Comparison of ENCODE assay signal across 9 mouse cellular contexts in genomic region chr11:83066640-83067531, GRCm38 (mm10). TPM values are rescaled to one million over a fixed set of nuclear protein-coding genes. Genes with fewer than 3 reads are reported as not detected.
DNase-seq lines count a peak whose midpoint lies in the region; ATAC-seq lines count a peak whose summit lies in the region.
"Had no signal": no experiment of that assay in that cellular context is flagged by ENCODE, and none has a peak within 500 bp of the region (broad histone marks: within the 10 kb centered on the region; RNA-seq: fewer than 3 reads in every experiment).

No protein-coding gene starts in this region.

- ATAC-seq in heart, embryonic 13.5 days (ENCODE audit: extremely low read depth, insufficient number of reproducible peaks, low FRiP score, low TSS enrichment): no peak
- ATAC-seq in megakaryocyte progenitor cell, adult 5-6 weeks (replicated peaks; ENCODE audit: poor library complexity): peak; percentile 75
- no peak for ATAC-seq in forebrain, embryonic 13.5 days

- H3K4me3 ChIP-seq in heart, embryonic 13.5 days: peak overlapping the region; percentile 33
- no peak overlapping the region for H3K4me3 ChIP-seq in forebrain, embryonic 13.5 days
- H3K4me3 ChIP-seq: limb, embryonic 12.5 days had no signal

- peak overlapping the region; percentile 50 for H3K27ac ChIP-seq in heart, embryonic 13.5 days (replicated peaks)
- no peak overlapping the region for H3K27ac ChIP-seq in forebrain, embryonic 13.5 days
- H3K27ac ChIP-seq: limb, embryonic 12.5 days had no signal

- H3K36me3 ChIP-seq in heart, embryonic 13.5 days: 0 out of 2 replicates have a peak, but pooled peaks cover 8% of the 10 kb centered on the region
- H3K36me3 ChIP-seq in forebrain, embryonic 13.5 days (ENCODE audit: poor library complexity, severe bottlenecking): no peaks in the 10 kb centered on the region
- H3K36me3 ChIP-seq: limb, embryonic 12.5 days had no signal

- H3K4me1 ChIP-seq in heart, embryonic 13.5 days: peaks cover 28% of the 10 kb centered on the region
- H3K4me1 ChIP-seq in forebrain, embryonic 13.5 days: peaks cover 8% of the 10 kb centered on the region; the same call in 1 of the 2 replicates
- H3K4me1 ChIP-seq: limb, embryonic 12.5 days had no signal

- peak overlapping the region; percentile 60 for H3K9ac ChIP-seq in heart, embryonic 13.5 days
- H3K9ac ChIP-seq in forebrain, embryonic 13.5 days: no peak overlapping the region
- H3K9ac ChIP-seq: limb, embryonic 12.5 days had no signal

- WGBS in heart, embryonic 13.5 days: 49% methylated on average over 11 of the region's 11 CpGs
- WGBS in forebrain, embryonic 13.5 days: 36% methylated on average over 11 of the region's 11 CpGs

- no peaks in the 10 kb centered on the region for H3K9me3 ChIP-seq in heart, embryonic 13.5 days
- no peaks in the 10 kb centered on the region for H3K9me3 ChIP-seq in forebrain, embryonic 13.5 days (replicated peaks)
- H3K9me3 ChIP-seq: limb, embryonic 12.5 days had no signal

- H3K4me2 ChIP-seq in heart, embryonic 13.5 days: peak overlapping the region; percentile 52
- no peak overlapping the region for H3K4me2 ChIP-seq in forebrain, embryonic 13.5 days
- H3K4me2 ChIP-seq: limb, embryonic 12.5 days had no signal

- H3K27me3 ChIP-seq in heart, embryonic 13.5 days (replicated peaks): 0 out of 2 replicates have a peak, but pooled peaks cover 3% of the 10 kb centered on the region
- no peaks in the 10 kb centered on the region for H3K27me3 ChIP-seq in forebrain, embryonic 13.5 days

- DNase-seq in layer of hippocampus, adult 9-11 months: peak; percentile 45
- no peak for DNase-seq in layer of hippocampus, postnatal 25 days (ENCODE audit: extremely low spot score in 1 of 2, low spot score in 1 of 2)
- DNase-seq in adrenal gland, postnatal 10 days: peak; percentile 32
- DNase-seq in neural tube, embryonic 10.5 days (ENCODE audit: extremely low spot score, low spot score): no peak
- no peak for DNase-seq in left cerebral cortex, adult 8-10 months (ENCODE audit: low spot score in 2 of 2)

RNA-seq across cellular contexts. Expression of gene Slfn2, which starts 2.0 kb away (rescaled TPM):
- under 1 TPM; 0.59 to 0.69 TPM for total RNA-seq in layer of hippocampus, postnatal 25 days (2021)
- 1 to 10 TPM; 6.6 to 8.3 TPM for total RNA-seq in adrenal gland, postnatal 10 days (2021)
- polyA plus RNA-seq in heart, embryonic 13.5 days (2015; fragmentation: Nextera tagmentation; extraction: Ambion mirVana): 3.6 and 4.0 TPM in 2 replicates
- 13.3 and 20.8 TPM in 2 replicates for total RNA-seq in megakaryocyte progenitor cell, adult 5-6 weeks (2015)
- 38.8 and 50.9 TPM in 2 replicates for total RNA-seq in megakaryocyte progenitor cell, adult 5-6 weeks (2017)
- 0.28 and 0.61 TPM in 2 replicates for polyA plus RNA-seq in forebrain, embryonic 13.5 days (2015; fragmentation: Nextera tagmentation; extraction: Ambion mirVana)
- total RNA-seq in left cerebral cortex, adult 8-10 months (2022): 1 to 10 TPM; 1.1 to 1.7 (median 1.3) TPM

RNA-seq across cellular contexts. Expression of gene Slfn8, which starts 46.3 kb away (rescaled TPM):
- total RNA-seq in layer of hippocampus, postnatal 25 days (2021): under 1 TPM; 0.20 to 0.40 TPM
- under 1 TPM; 0.66 to 0.91 TPM for total RNA-seq in adrenal gland, postnatal 10 days (2021)
- 0.31 and 0.32 TPM in 2 replicates for polyA plus RNA-seq in heart, embryonic 13.5 days (2015; fragmentation: Nextera tagmentation; extraction: Ambion mirVana)
- total RNA-seq in megakaryocyte progenitor cell, adult 5-6 weeks (2015): 8.6 and 10.9 TPM in 2 replicates
- 7.7 and 13.3 TPM in 2 replicates for total RNA-seq in megakaryocyte progenitor cell, adult 5-6 weeks (2017)
- polyA plus RNA-seq in forebrain, embryonic 13.5 days (2015; fragmentation: Nextera tagmentation; extraction: Ambion mirVana): 0.09 and 0.17 TPM in 2 replicates
- total RNA-seq in left cerebral cortex, adult 8-10 months (2022): 1 to 10 TPM in 2 of 4 experiments, under 1 TPM in 2; 0.74 to 2.0 (median 1.1) TPM

RNA-seq across cellular contexts. Expression of gene Slfn1, which starts 49.8 kb away (rescaled TPM):
- not detected for total RNA-seq in layer of hippocampus, postnatal 25 days (2021)
- 1 to 10 TPM in 1 of 2 experiments, under 1 TPM in 1; 0.97 to 1.7 TPM for total RNA-seq in adrenal gland, postnatal 10 days (2021)
- polyA plus RNA-seq in heart, embryonic 13.5 days (2015; fragmentation: Nextera tagmentation; extraction: Ambion mirVana): 0.10 and 0.17 TPM in 2 replicates
- 2.7 and 3.3 TPM in 2 replicates for total RNA-seq in megakaryocyte progenitor cell, adult 5-6 weeks (2015)
- total RNA-seq in megakaryocyte progenitor cell, adult 5-6 weeks (2017): 5.4 and 5.8 TPM in 2 replicates
- not detected in 2 replicates for polyA plus RNA-seq in forebrain, embryonic 13.5 days (2015; fragmentation: Nextera tagmentation; extraction: Ambion mirVana)
- not detected for total RNA-seq in left cerebral cortex, adult 8-10 months (2022)
- polyA plus RNA-seq: limb, embryonic 12.5 days had no signal

Comparison
In these comparisons a context has a peak if more than half of its experiments do, and no peak if none do; other contexts are left out.
1. DNase-seq: peak in layer of hippocampus, adult 9-11 months (single experiment) and adrenal gland, postnatal 10 days (single experiment); none in layer of hippocampus, postnatal 25 days (0 of 2), neural tube, embryonic 10.5 days (single experiment) and left cerebral cortex, adult 8-10 months (0 of 2).